Mouse (Mus musculus) testis, adult 2 months (tissue): ENCODE measurements at regions not wholly inside any gene's neighbourhood (a gene's known extent, or its start where the extent isn't known, plus 50 kb on each side); places are given as distances from the start of the nearest gene placed in this dataset.
A peak's percentile ranks its signal among the peaks of the same experiment; 100 is the strongest.

Source experiments
- H3K27ac ChIP-seq: fragments of 200-500 bp; 2 replicates; pipeline ENCODE4 v1.5.1; 2012; ENCODE audit warnings: low read depth, low read length; ENCODE audit not compliant: control insufficient read depth, insufficient read depth
- H3K27me3 ChIP-seq: fragments of 200-500 bp; 2 replicates; pipeline ENCODE4 v1.6.1; 2012; ENCODE audit warnings: mild to moderate bottlenecking, low read length, moderate library complexity; ENCODE audit not compliant: control insufficient read depth, insufficient read depth
- H3K36me3 ChIP-seq: fragments of 200-500 bp; 2 replicates; pipeline ENCODE4 v1.6.1; 2012; ENCODE audit warnings: mild to moderate bottlenecking, low read length; ENCODE audit not compliant: control insufficient read depth, insufficient read depth
- H3K4me1 ChIP-seq: fragments of 200-500 bp; 2 replicates; pipeline ENCODE4 v1.6.1; 2012; ENCODE audit warnings: low read length; ENCODE audit not compliant: control insufficient read depth, insufficient read depth
- H3K4me3 ChIP-seq: fragments of 200-500 bp; 2 replicates; pipeline ENCODE4 v1.5.1; 2012; ENCODE audit warnings: low read depth, mild to moderate bottlenecking, low read length, moderate library complexity, mixed read lengths; ENCODE audit not compliant: control insufficient read depth
- CTCF ChIP-seq: fragments of 200-500 bp; IDR thresholded peaks from 2 replicates; pipeline ENCODE4 v1.5.1; 2012; ENCODE audit warnings: low read depth, mild to moderate bottlenecking, inconsistent platforms, low read length, moderate library complexity; ENCODE audit not compliant: control insufficient read depth, insufficient read depth, insufficient replicate concordance
- POLR2A ChIP-seq: fragments of 200-500 bp; IDR thresholded peaks from 2 replicates; pipeline ENCODE4 v1.6.1; 2012; ENCODE audit warnings: low read depth, mild to moderate bottlenecking, inconsistent platforms, low read length, moderate library complexity; ENCODE audit not compliant: control insufficient read depth

DNA sequence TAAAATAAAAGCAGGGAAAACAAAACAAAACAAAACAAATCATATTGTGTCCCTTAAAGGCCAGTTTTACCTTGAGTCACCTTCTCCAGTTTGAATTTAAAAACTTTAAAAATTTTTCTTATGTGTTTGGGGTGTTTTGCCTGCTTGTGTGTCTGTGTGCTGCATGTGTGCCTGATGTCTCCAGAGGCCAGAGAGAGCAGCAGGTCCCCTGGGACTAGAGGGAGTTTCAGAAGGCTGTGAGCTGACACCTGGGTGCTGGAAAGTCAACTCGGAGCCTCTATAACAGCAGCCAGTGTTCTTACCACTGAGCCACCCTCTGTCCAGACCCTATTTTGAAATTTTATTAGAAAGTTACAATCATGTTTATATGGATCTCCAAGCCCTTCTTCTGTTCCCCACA lies 77.8 kb upstream of the Ptpn1 start:
- Histone ChIP-seq H3K27me3 (no peaks in the 10 kb centered on the region), H3K36me3 (no peaks in the 10 kb centered on the region), H3K4me1 (peaks cover 2% of the 10 kb centered on the region), H3K4me3 (no peak overlapping the region), H3K27ac (no peak overlapping the region)
- TF ChIP-seq POLR2A (no peak), CTCF (no peak)

DNA sequence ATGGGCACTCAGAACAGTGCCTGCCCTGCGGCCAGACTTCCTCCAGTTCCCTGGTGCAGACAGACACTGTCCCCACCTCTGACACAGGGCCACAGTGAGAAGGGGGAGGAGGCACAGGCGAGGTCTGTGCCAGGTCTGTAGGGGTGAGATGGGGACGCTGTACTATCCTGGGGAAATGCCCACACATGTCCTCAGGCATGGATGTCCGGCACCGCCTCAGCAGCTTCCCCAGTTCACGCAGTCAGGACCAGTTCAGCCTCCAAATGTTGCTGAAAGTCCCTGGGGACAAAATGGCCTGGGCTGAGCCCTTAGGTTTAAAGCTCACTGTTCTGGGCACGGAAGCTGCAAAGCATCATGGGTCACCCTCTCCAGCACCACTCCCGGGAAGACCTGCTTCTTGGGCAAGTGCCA lies 78.4 kb upstream of the Ptpn1 start:
- Histone ChIP-seq H3K4me3 (no peak overlapping the region), H3K27me3 (no peaks in the 10 kb centered on the region), H3K27ac (no peak overlapping the region; the same call in 1 of the 2 replicates), H3K36me3 (no peaks in the 10 kb centered on the region), H3K4me1 (peaks cover 9% of the 10 kb centered on the region)
- no peak for TF ChIP-seq CTCF

DNA sequence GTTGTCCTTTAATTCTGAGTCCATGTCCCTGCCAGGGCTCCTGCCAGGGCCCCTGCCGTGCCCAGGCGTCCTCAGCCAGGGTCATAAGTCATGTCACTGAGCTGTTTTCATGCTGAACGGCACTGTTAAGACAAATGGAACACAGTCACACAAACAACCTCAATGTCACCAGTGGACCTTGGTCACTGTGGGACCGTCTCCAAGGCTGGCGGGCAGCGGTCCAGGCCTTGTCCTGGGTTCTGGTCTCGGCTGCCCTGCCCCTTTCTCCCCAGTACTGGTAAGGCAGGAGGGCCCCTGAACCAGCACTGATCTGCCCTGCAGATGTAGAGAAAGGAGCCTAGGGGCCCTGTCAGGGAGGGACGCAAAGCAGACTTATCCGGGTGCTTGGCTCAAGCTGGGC lies 79.3 kb upstream of the Ptpn1 start:
- Histone ChIP-seq H3K27ac (no peak overlapping the region), H3K36me3 (no peaks in the 10 kb centered on the region), H3K4me3 (no peak overlapping the region), H3K27me3 (no peaks in the 10 kb centered on the region), H3K4me1 (peaks cover 13% of the 10 kb centered on the region)
- no peak for TF ChIP-seq POLR2A
- TF ChIP-seq CTCF: no peak

DNA sequence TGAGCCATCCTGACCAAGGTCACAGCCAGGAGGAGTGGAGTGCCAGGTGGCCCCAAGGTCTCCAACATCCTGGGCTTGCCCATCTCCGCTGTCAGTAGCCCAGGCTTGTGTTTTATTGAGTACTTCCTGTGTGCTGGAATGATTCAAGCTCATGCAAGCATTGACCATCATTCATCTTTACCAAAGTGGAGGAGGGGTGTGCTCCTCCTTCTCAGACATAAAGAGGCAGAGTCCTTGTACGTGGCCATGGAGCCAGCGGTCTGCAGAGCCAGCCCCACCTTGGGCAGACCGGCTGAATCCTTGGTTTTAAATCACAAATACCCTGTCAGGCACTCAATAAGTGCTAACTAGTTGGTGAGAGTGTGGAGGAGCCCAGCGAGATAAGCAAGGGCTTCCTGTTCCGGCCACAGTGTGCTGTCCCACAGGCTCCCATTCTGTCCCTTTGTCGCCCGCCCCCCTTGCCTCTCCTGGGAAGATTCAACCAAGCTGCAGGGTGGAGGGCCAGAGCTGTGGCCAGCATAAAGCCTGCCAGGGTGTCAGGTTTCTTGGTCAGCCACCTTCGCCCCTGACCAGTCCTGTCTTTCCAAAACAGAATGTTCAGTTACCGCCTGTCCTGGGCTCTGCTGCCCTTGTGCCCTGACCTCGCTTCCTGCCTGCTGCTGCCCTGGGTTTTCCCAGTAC lies 80.5 kb upstream of the Ptpn1 start:
- Histone ChIP-seq H3K4me3 (no peak overlapping the region), H3K27ac (0 out of 2 replicates have a peak overlapping the region, but pooled peaks have one; percentile 4), H3K36me3 (no peaks in the 10 kb centered on the region), H3K27me3 (no peaks in the 10 kb centered on the region), H3K4me1 (peaks cover 24% of the 10 kb centered on the region)
- TF ChIP-seq POLR2A: no peak
- TF ChIP-seq CTCF: no peak

DNA sequence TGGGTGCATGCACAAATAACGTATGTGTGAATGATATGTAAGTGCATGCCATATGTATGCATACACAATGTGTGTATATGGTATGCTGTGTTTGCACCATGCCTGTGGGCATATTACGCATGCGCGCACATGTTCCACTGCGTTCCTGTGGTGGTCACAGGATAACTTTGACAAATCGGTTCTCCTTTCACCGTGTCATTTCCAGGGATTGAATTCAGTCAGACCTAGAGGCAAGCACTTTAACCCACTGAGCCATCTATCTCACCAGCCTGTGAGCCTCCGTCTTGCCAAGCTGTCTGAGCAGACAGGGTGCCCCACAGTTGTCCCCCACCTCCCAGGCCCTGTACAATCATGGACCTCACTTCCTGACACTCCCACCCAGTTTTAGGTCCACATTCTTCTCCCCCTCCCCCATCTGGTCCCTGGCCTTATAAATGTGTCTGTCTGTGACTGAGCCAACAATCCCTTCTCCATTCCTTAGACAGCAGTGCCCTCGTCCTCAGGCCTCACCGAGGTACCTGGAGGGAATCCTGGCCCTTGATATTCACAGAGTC lies 81.8 kb upstream of the Ptpn1 start:
- Histone ChIP-seq H3K4me3 (no peak overlapping the region), H3K36me3 (no peaks in the 10 kb centered on the region), H3K27ac (no peak overlapping the region), H3K27me3 (no peaks in the 10 kb centered on the region), H3K4me1 (peaks cover 28% of the 10 kb centered on the region)
- TF ChIP-seq CTCF (no peak), POLR2A (no peak)

DNA sequence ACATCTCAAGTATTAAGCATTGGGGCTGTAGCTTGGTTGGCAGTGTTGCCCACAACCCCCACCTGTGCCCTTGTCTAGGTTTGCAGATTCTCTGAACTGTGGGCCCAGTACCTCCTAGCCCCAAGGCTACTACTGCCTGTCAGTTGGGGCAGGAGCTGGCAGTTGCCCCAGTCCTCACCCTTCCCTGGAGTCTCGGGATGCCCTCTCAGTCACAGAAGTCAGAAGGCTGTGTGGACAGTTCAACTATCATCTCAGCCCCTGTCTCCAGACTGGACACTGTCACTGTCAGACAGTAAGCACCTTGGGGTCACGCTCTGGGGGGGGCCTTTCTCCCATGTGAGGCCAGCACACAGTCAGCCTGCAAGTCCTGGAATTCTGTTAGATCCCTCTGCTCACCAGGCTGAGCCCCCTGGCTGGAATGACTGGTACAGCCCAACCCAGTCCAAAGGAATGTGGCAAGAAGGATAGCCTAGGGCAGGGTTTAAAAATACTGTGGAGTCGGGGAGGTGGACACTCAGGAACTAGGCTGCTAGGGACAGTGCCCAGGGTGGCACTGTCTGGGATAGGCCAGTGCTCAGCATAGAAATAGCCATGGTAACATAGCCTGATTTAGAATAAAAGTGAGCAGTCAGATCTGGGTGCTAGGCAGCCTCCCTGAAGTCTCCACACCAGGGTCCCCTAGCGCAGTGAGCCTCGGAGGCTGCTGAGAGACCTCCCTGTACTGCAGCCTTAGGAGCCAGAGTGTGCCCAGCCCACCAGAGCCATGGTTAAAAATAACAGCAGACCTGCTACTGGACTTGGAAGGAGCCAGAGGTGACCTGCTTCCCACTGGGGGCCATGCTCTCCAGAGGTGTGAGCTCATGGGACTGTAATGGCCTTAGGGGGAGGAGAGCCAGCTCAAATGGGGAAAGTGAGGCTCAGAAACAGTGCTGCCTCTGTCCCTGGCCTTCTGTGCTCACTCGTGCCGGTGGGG lies 83.1 kb upstream of the Ptpn1 start:
- H3K27ac ChIP-seq: peak overlapping the region; percentile 21; the same call in 1 of the 2 replicates
- H3K36me3 ChIP-seq: no peaks in the 10 kb centered on the region
- no peak for TF ChIP-seq CTCF
- TF ChIP-seq POLR2A: no peak
- no peaks in the 10 kb centered on the region for H3K27me3 ChIP-seq
- H3K4me1 ChIP-seq: peaks cover 31% of the 10 kb centered on the region
- H3K4me3 ChIP-seq: no peak overlapping the region
